Mouse (Mus musculus): ENCODE data around the gene Tatdn2. TPM values are rescaled to one million over a fixed set of nuclear protein-coding genes. Genes with fewer than 3 reads are reported as not detected.

Gene Tatdn2
- 10 to 100 TPM; 66.7 to 71.9 TPM for total RNA-seq (2021)
- polyA plus RNA-seq (2012; rRNA removed), result 17.3 and 36.1 TPM in 2 replicates
- long read RNA-seq, result 0 reads

- peak; percentile 95 to 99 for DNase-seq
- H3K9ac ChIP-seq (ENCODE audit: low read depth, low read length), result peak within 1 kb of the TSS; percentile 96
- no peaks in the 10 kb centered on the region for H3K27me3 ChIP-seq (ENCODE audit: control insufficient read depth, insufficient read depth, low read length)
- H3K36me3 ChIP-seq (ENCODE audit: control insufficient read depth, insufficient read depth, low read length), result peaks cover 24% of the 10 kb centered on the region
- intact Hi-C loops (cut with DNase I), result loop anchor here (1.0 to 5.0 kb wide), 4 partner anchors 46 to 214 kb away; partner anchors contain the start of genes Creld1, Emc3, Fancd2 and Irak2
- H3K4me1 ChIP-seq (ENCODE audit: control insufficient read depth, insufficient read depth, low read length), result peaks cover 6% of the 10 kb centered on the region
- peak within 1 kb of the TSS; percentile 90 for H3K4me3 ChIP-seq
- peaks cover 5% of the 10 kb centered on the region for H3K79me2 ChIP-seq (replicated peaks; ENCODE audit: control insufficient read depth, insufficient read depth, low read length)
- peak within 1 kb of the TSS; percentile 92 for H3K27ac ChIP-seq
- TF ChIP-seq CTCF (IDR thresholded peaks at IDR 0.05) (peak; percentile 46), POLR2A (IDR thresholded peaks at IDR 0.05; ENCODE audit: insufficient read depth, low read depth, low read length) (peak; percentile 63), EP300 (IDR thresholded peaks at IDR 0.05; ENCODE audit: insufficient read depth, low read depth, low read length) (no peak)
- under 1% methylated on average over 58 of the region's 58 CpGs for WGBS
Measured at GRCm38 (mm10) chr6:113696582-113697221, at the start of gene Tatdn2. TSS of gene Tatdn2 (plus strand) at chr6:113697050.

- Histone ChIP-seq H3K27ac (no peak overlapping the region), H3K79me2 (replicated peaks; ENCODE audit: control insufficient read depth, insufficient read depth, low read length) (no peaks in the 10 kb centered on the region), H3K4me3 (no peak overlapping the region), H3K27me3 (ENCODE audit: control insufficient read depth, insufficient read depth, low read length) (no peaks in the 10 kb centered on the region), H3K9ac (ENCODE audit: low read depth, low read length) (no peak overlapping the region), H3K36me3 (ENCODE audit: control insufficient read depth, insufficient read depth, low read length) (peaks cover 5% of the 10 kb centered on the region), H3K4me1 (ENCODE audit: control insufficient read depth, insufficient read depth, low read length) (peaks cover 16% of the 10 kb centered on the region)
- intact Hi-C loops (cut with DNase I), result no loop called here
- DNase-seq, result no peak
- TF ChIP-seq CTCF (IDR thresholded peaks at IDR 0.05), result no peak
- no peak for TF ChIP-seq POLR2A (IDR thresholded peaks at IDR 0.05; ENCODE audit: insufficient read depth, low read depth, low read length)
- no peak for TF ChIP-seq EP300 (IDR thresholded peaks at IDR 0.05; ENCODE audit: insufficient read depth, low read depth, low read length)
- WGBS, result 79% methylated on average over 7 of the region's 7 CpGs
Measured at GRCm38 (mm10) chr6:113649346-113650196, 47.3 kb upstream of the Tatdn2 start.

GRCm38 (mm10) chr6:113650197-113650640 is 46.6 kb upstream of the Tatdn2 start:
- H3K4me1 ChIP-seq (ENCODE audit: control insufficient read depth, insufficient read depth, low read length), result peaks cover 14% of the 10 kb centered on the region
- H3K36me3 ChIP-seq (ENCODE audit: control insufficient read depth, insufficient read depth, low read length), result peaks cover 3% of the 10 kb centered on the region
- H3K27me3 ChIP-seq (ENCODE audit: control insufficient read depth, insufficient read depth, low read length), result no peaks in the 10 kb centered on the region
- TF ChIP-seq POLR2A (IDR thresholded peaks at IDR 0.05; ENCODE audit: insufficient read depth, low read depth, low read length) (no peak), EP300 (IDR thresholded peaks at IDR 0.05; ENCODE audit: insufficient read depth, low read depth, low read length) (no peak), CTCF (IDR thresholded peaks at IDR 0.05) (no peak)
- intact Hi-C loops (cut with DNase I), result no loop called here
- no peak overlapping the region for H3K9ac ChIP-seq (ENCODE audit: low read depth, low read length)
- H3K27ac ChIP-seq, result no peak overlapping the region
- no peaks in the 10 kb centered on the region for H3K79me2 ChIP-seq (replicated peaks; ENCODE audit: control insufficient read depth, insufficient read depth, low read length)
- WGBS, result 65% methylated on average over 4 of the region's 4 CpGs
- no peak overlapping the region for H3K4me3 ChIP-seq
- no peak for DNase-seq

GRCm38 (mm10) chr6:113651626-113652025 is 45.2 kb upstream of the Tatdn2 start:
- TF ChIP-seq CTCF (IDR thresholded peaks at IDR 0.05) (no peak), POLR2A (IDR thresholded peaks at IDR 0.05; ENCODE audit: insufficient read depth, low read depth, low read length) (no peak), EP300 (IDR thresholded peaks at IDR 0.05; ENCODE audit: insufficient read depth, low read depth, low read length) (no peak)
- no peak overlapping the region for H3K27ac ChIP-seq
- H3K4me3 ChIP-seq, result no peak overlapping the region
- 71% methylated on average over 3 of the region's 3 CpGs for WGBS
- no peak overlapping the region for H3K9ac ChIP-seq (ENCODE audit: low read depth, low read length)
- DNase-seq, result no peak
- intact Hi-C loops (cut with DNase I), result no loop called here
- no peaks in the 10 kb centered on the region for H3K27me3 ChIP-seq (ENCODE audit: control insufficient read depth, insufficient read depth, low read length)
- no peaks in the 10 kb centered on the region; the same call in 1 of the 2 replicates for H3K36me3 ChIP-seq (ENCODE audit: control insufficient read depth, insufficient read depth, low read length)
- H3K79me2 ChIP-seq (replicated peaks; ENCODE audit: control insufficient read depth, insufficient read depth, low read length), result no peaks in the 10 kb centered on the region
- peaks cover 10% of the 10 kb centered on the region for H3K4me1 ChIP-seq (ENCODE audit: control insufficient read depth, insufficient read depth, low read length)

DNA sequence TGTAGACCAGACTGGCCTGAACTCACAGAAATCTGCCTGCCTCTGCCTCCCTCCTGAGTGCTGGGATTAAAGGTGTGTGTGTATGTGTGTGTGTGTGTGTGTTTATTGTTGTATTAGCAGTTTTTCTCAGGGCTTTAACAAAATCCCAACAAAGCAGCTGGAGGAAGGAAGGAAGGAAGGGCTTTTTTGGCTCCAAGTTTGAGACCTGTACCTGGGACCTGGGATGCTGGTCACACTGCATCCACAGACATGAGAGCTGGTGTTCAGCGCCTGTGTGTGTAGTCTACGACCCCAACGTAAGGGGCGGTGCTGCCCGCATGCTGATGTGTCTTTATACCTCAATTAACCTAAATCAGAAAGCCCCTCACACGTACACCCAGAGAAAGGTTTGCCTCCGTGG is 43.3 kb upstream of the Tatdn2 start:
- no peak overlapping the region for H3K4me3 ChIP-seq
- no peaks in the 10 kb centered on the region for H3K27me3 ChIP-seq (ENCODE audit: control insufficient read depth, insufficient read depth, low read length)
- no peak for DNase-seq
- intact Hi-C loops (cut with DNase I), result no loop called here
- no peak overlapping the region for H3K9ac ChIP-seq (ENCODE audit: low read depth, low read length)
- peak overlapping the region; percentile 70 for H3K27ac ChIP-seq
- no peak for TF ChIP-seq EP300 (IDR thresholded peaks at IDR 0.05; ENCODE audit: insufficient read depth, low read depth, low read length)
- no peak for TF ChIP-seq POLR2A (IDR thresholded peaks at IDR 0.05; ENCODE audit: insufficient read depth, low read depth, low read length)
- TF ChIP-seq CTCF (IDR thresholded peaks at IDR 0.05), result no peak
- WGBS, result 87% methylated on average over 7 of the region's 7 CpGs
- peaks cover 18% of the 10 kb centered on the region for H3K4me1 ChIP-seq (ENCODE audit: control insufficient read depth, insufficient read depth, low read length)
- H3K36me3 ChIP-seq (ENCODE audit: control insufficient read depth, insufficient read depth, low read length), result no peaks in the 10 kb centered on the region; the same call in 1 of the 2 replicates
- H3K79me2 ChIP-seq (replicated peaks; ENCODE audit: control insufficient read depth, insufficient read depth, low read length), result no peaks in the 10 kb centered on the region
